Mouse (Mus musculus) midbrain, embryonic 14.5 days (tissue): ENCODE results near the gene Jade2. TPM values are rescaled to one million over a fixed set of nuclear protein-coding genes. Genes with fewer than 3 reads are reported as not detected.

Source experiments
- ATAC-seq: fragments of 200-750 bp; cut with Nextera tagmentation; 2 replicates; pipeline ENCODE4 v1.8.0; 2017; ENCODE audit warnings: moderate number of reproducible peaks, moderate library complexity; ENCODE audit not compliant: low FRiP score, low TSS enrichment
- DNase-seq: peaks from one replicate; pipeline ENCODE4 v3.0.0-alpha.2; 2015
- H3K27ac ChIP-seq: fragments of 300-500 bp; sonication (generic); replicated peaks from 2 replicates; pipeline ENCODE4 v1.5.1; 2014; ENCODE audit warnings: mild to moderate bottlenecking, low read depth, low read length, moderate library complexity
- H3K27me3 ChIP-seq: fragments of 300-500 bp; sonication (generic); 2 replicates; pipeline ENCODE4 v1.6.1; 2014; ENCODE audit warnings: low read length, control low read depth, mixed read lengths; ENCODE audit not compliant: control insufficient read depth, insufficient read depth
- H3K36me3 ChIP-seq: fragments of 300-500 bp; sonication (generic); 2 replicates; pipeline ENCODE4 v1.6.1; 2014; ENCODE audit warnings: low read length, control low read depth; ENCODE audit not compliant: control insufficient read depth, insufficient read depth
- H3K4me1 ChIP-seq: fragments of 300-500 bp; sonication (generic); 2 replicates; pipeline ENCODE4 v1.6.1; 2014; ENCODE audit warnings: mild to moderate bottlenecking, antibody characterized with exemption, low read length, control low read depth; ENCODE audit not compliant: control insufficient read depth, insufficient read depth
- H3K4me2 ChIP-seq: fragments of 300-500 bp; sonication (generic); 2 replicates; pipeline ENCODE4 v1.6.1; 2014; ENCODE audit warnings: mild to moderate bottlenecking, low read length, moderate library complexity
- H3K4me3 ChIP-seq: fragments of 300-500 bp; sonication (generic); replicated peaks from 2 replicates; pipeline ENCODE4 v1.5.1; 2014; ENCODE audit warnings: low read depth, low read length
- H3K9ac ChIP-seq: fragments of 300-500 bp; sonication (generic); replicated peaks from 2 replicates; pipeline ENCODE4 v1.6.1; 2014; ENCODE audit warnings: mild to moderate bottlenecking, low read length, moderate library complexity
- H3K9me3 ChIP-seq: fragments of 300-500 bp; sonication (generic); 2 replicates; pipeline ENCODE4 v1.6.1; 2016; ENCODE audit warnings: low read length, control low read depth, mixed read lengths; ENCODE audit not compliant: control insufficient read depth
- WGBS: fragments of 180-500 bp; shearing (Covaris S2); extraction: QIAGEN DNeasy Blood & Tissue Kit; methylation state at CpG from one replicate; pipeline ENCODE4 v1.1.7; 2014; 5-methylcytosine and 5-hydroxymethylcytosine counted together
- polyA plus RNA-seq: library from polyadenylated mRNA; unstranded; fragments of >200 nt; fragmentation: Nextera tagmentation; extraction: Ambion mirVana; gene quantifications from 2 replicates; pipeline ENCODE4 v1.2.1, GENCODE M21; 2014

The Jade2 gene
- polyA plus RNA-seq, 1 experiment from 2014 or later = 0.30 TPM

DNA sequence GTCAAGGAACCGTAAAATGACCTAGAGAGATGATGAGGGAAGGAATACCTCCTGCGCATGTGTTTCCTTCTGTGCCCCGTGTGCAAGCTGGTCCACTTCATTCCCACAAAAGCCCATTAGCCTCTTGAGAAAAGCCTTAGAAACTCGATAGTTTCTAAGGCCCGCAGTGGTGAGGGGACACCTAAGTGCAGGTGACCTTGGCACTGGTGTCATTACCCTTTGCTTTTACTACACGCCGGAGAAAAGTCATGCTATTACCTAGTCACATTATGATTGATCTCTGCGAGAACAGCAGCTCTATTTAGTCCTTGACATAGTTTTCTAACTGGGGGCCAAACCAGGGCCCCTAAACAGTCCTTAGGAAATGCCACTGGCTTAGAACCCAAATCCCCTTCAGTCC lies 3.2 kb upstream of the Jade2 start:
- H3K9ac ChIP-seq = no peak overlapping the region

DNA sequence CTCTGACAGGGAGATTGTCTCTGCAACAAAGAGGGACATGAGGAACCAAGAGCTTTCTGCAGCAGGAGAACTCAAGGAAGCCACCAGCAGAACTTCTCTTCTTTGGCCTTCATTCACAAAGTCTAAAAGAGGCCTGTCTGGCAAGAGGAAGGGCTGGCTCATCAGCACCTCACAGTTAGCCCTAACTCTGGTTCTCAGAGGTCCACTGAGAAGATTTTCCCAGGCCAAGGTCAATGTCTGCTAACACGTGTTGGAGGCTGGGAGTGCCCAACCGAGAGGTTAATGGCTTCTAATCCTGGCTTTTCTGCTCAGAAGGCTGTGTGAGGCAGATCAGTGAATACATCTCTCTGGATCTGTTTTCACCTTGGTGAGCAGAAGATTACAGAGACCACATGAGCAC lies 2.1 kb upstream of the Jade2 start:
- Histone ChIP-seq H3K9me3 (no peaks in the 10 kb centered on the region), H3K4me3 (no peak overlapping the region), H3K4me2 (no peak overlapping the region), H3K9ac (no peak overlapping the region), H3K27me3 (peaks cover 20% of the 10 kb centered on the region; the same call in 1 of the 2 replicates), H3K27ac (no peak overlapping the region), H3K4me1 (peaks cover 7% of the 10 kb centered on the region; the same call in 1 of the 2 replicates), H3K36me3 (no peaks in the 10 kb centered on the region)
- WGBS = 33% methylated on average over 2 of the region's 2 CpGs
- ATAC-seq = no peak
- no peak for DNase-seq

More for the DNA sequence above, 3.2 kb upstream of the Jade2 start:
- no peak overlapping the region for H3K4me2 ChIP-seq
- DNase-seq (no peak), ATAC-seq (no peak)
- no peaks in the 10 kb centered on the region for H3K36me3 ChIP-seq
- no peak overlapping the region for H3K27ac ChIP-seq
- no peaks in the 10 kb centered on the region for H3K9me3 ChIP-seq
- H3K27me3 ChIP-seq = peaks cover 20% of the 10 kb centered on the region; the same call in 1 of the 2 replicates
- H3K4me3 ChIP-seq = no peak overlapping the region
- peaks cover 4% of the 10 kb centered on the region; the same call in 1 of the 2 replicates for H3K4me1 ChIP-seq
- WGBS = 87% methylated on average over 8 of the region's 8 CpGs

DNA sequence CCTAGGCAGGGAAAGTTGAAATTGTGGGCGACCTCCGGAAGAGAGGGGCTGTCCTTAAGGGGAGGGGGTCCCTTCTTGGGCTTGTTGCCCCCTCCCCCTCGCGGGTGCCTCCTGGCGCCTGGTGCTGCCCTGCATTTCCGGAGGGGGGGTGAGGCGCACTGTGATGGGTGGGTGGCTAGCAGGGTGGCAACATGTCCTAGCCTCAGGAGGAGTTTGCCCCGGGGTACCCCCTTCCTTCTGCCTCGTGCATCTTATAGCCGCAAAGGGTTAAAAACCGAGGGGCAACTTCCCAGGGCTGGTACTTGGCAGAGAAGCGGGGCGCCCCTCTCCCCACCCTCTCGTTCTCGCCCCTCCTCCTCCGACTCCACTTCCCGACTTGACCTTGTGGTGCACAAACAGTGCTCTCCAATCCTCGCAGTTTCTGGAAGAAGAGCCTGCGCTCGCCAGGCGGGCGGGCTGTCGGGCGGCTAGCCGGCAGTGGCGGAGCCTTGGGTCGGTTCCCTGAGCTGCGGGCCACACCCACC lies 1.1 kb upstream of the Jade2 start:
- no peaks in the 10 kb centered on the region for H3K36me3 ChIP-seq
- peak; percentile 62 for DNase-seq
- no peak overlapping the region for H3K27ac ChIP-seq
- H3K9me3 ChIP-seq = no peaks in the 10 kb centered on the region
- H3K27me3 ChIP-seq = peaks cover 20% of the 10 kb centered on the region; the same call in 1 of the 2 replicates
- peak; percentile 25; the same call in 1 of the 2 replicates for ATAC-seq
- peak overlapping the region; percentile 64 for H3K4me3 ChIP-seq
- under 1% methylated on average over 27 of the region's 28 CpGs for WGBS
- H3K9ac ChIP-seq = no peak overlapping the region
- H3K4me1 ChIP-seq = peaks cover 7% of the 10 kb centered on the region; the same call in 1 of the 2 replicates
- peak overlapping the region; percentile 100 for H3K4me2 ChIP-seq

DNA sequence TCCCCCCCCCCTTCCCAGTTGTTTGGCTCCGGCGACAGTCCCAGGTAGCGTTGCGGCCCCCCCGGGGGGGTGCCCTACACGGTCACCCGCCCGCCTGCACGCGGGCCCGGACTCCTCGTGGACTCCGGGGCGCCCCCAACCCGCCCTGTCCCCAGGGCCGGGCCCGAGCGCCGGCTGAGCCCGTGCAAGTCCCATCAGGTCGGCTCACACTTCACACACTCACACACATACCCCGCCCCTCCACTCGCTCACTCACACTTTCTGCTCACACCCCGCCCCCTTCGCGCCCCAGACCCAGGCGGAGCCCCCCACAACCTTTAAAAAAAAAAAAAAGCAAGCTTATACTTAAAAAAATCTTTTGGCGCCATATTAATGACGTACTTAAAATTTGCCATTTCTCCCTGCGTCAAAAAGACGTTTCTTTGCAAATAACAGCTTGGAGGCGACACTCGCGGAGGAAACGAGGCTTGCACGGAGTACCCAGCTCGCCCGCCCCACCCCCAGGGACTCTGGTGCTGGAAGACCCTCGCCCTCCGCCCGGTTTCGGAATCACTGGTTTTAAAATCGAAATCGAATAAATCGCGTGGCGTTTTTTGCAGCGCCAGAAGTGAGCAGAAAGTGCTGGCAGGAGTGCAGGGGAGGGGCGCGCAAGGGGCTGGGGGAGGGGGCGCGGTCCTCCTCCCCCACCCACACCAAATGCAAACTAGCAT lies 520 bp upstream of the Jade2 start:
- 0 out of 2 replicates have a peak, but pooled peaks have one; percentile 1 for ATAC-seq
- peak overlapping the region; percentile 62; the same call in 1 of the 2 replicates for H3K9ac ChIP-seq
- peak overlapping the region; percentile 100 for H3K4me2 ChIP-seq
- H3K4me1 ChIP-seq = peaks cover 7% of the 10 kb centered on the region; the same call in 1 of the 2 replicates
- H3K4me3 ChIP-seq = peak overlapping the region; percentile 64
- H3K9me3 ChIP-seq = no peaks in the 10 kb centered on the region
- no peak overlapping the region for H3K27ac ChIP-seq
- peak; percentile 74 for DNase-seq
- under 1% methylated on average over 51 of the region's 52 CpGs for WGBS
- peaks cover 20% of the 10 kb centered on the region; the same call in 1 of the 2 replicates for H3K27me3 ChIP-seq
- H3K36me3 ChIP-seq = no peaks in the 10 kb centered on the region

DNA sequence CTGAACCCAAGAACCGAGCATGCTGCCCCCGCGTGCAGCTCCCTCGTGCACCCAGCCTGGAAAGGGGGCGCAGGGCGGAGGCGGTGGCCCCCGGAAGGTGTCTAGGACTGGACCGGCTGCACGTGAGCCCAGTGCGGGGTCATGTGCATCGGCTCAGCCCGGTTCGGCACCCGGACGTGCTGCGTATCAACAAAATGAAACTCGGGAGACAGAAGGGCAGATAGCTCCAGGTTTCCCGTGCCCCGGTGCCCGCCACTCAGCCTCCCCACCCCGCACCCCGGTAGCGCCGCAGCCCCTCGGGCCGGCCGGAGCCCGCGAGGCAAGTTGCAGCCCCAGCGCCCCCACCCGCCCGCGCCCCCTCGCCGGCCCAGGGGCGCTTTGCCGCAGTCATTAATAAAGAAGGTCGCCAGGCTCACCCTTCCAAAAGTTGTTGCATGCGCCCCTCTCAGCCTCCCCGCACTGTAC lies 805 bp downstream of the Jade2 start:
- under 1% methylated on average over 39 of the region's 41 CpGs for WGBS
- H3K36me3 ChIP-seq = no peaks in the 10 kb centered on the region
- no peaks in the 10 kb centered on the region for H3K9me3 ChIP-seq
- DNase-seq (peak; percentile 45), ATAC-seq (no peak)
- H3K4me3 ChIP-seq = peak overlapping the region; percentile 64
- H3K4me2 ChIP-seq = peak overlapping the region; percentile 100
- no peak overlapping the region for H3K27ac ChIP-seq
- H3K4me1 ChIP-seq = peaks cover 7% of the 10 kb centered on the region; the same call in 1 of the 2 replicates
- peak overlapping the region; percentile 62 for H3K9ac ChIP-seq
- peaks cover 20% of the 10 kb centered on the region; the same call in 1 of the 2 replicates for H3K27me3 ChIP-seq

DNA sequence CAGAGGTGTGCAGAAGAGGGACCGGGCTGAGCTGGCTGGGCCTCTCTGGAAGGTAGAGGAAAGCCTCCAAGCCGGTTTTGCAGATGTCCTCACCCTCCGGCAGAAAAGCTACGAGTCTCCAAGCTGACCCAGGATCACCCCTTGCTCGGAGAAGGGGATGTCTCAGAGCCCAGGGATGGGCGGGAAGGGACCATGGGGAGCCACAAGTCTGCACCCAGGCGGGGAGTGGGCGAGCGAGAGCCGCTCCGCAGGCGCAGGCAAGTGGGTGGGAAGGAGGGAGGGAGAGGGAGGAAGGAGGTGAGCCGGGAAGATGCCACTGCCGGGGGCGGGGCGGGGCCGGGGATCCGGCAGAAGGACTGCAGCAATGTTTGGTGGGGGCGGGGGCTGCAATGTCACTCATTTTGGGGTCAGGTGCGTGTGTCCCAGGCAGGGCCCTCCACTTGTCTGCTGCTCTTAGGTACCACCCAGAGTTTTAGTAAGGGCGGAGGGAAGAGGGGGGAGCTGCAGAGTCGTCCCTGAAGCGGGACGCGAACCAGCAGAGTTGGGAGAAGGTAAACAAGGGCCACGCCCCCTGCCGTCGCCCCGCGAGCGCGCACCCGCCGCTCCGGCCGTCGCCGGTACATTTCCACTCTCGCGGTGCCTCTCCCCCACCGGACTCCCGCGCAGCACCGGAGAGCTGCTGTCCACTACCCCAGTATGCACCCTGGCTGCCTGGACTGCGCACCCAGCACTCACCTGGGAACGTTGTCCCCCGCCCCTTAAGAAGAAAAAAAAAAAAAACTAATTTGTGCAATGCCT lies 1.4 kb downstream of the Jade2 start:
- DNase-seq (peak; percentile 70), ATAC-seq (peak; percentile 43)
- peaks cover 20% of the 10 kb centered on the region; the same call in 1 of the 2 replicates for H3K27me3 ChIP-seq
- H3K4me3 ChIP-seq = peak overlapping the region; percentile 64
- peak overlapping the region; percentile 62 for H3K9ac ChIP-seq
- H3K9me3 ChIP-seq = no peaks in the 10 kb centered on the region
- H3K4me2 ChIP-seq = peak overlapping the region; percentile 100
- no peaks in the 10 kb centered on the region for H3K36me3 ChIP-seq
- 0 out of 2 replicates have a peak overlapping the region, but pooled peaks have one; percentile 37 for H3K27ac ChIP-seq
- under 1% methylated on average over 47 of the region's 47 CpGs for WGBS
- peaks cover 7% of the 10 kb centered on the region; the same call in 1 of the 2 replicates for H3K4me1 ChIP-seq

DNA sequence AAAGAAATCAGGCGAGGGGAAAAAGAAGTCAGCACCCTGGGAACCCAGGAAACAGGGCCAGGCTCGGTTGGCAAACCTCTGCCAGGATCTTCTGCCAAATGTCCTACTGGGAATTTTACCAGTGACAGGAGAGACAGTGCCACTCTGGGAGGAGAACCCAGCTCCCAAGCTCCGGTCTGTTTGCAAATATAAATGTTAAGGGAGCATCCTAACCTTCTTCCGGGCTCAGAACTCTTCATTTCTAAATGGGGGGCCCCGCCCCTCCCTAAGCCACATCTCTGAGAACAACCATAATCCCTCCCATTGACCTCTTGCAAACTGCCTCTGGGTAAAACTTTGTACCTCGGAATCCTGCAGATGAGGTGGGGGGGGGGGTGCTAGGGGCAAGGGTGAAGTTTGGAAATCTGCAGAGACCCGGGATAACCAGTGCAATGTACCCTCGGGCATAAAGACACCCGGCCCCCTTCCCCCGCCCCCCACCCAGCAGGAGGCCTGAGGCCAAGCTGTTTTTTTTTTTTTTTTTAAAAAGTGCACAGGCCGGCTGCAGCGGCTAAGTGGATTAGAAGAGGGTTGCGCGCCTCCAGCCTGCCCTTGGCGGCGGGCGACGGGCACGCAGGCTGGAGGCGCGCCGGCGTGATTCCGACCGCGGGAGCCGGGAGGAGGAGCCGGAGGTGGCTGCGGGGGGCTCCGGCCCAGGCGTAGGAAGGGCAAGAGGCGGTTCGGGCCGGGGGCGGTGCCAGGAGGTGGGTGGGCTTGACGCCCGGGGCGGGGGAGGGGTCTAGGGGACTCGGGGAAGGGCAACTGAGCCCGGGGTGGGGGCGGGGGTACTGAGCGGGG lies 2.3 kb downstream of the Jade2 start:
- DNase-seq = peak; percentile 92
- Histone ChIP-seq H3K4me2 (peak overlapping the region; percentile 100), H3K4me3 (peak overlapping the region; percentile 64), H3K36me3 (no peaks in the 10 kb centered on the region), H3K4me1 (peaks cover 7% of the 10 kb centered on the region; the same call in 1 of the 2 replicates), H3K9me3 (no peaks in the 10 kb centered on the region), H3K9ac (peak overlapping the region; percentile 62; the same call in 1 of the 2 replicates), H3K27ac (0 out of 2 replicates have a peak overlapping the region, but pooled peaks have one; percentile 37), H3K27me3 (peaks cover 20% of the 10 kb centered on the region; the same call in 1 of the 2 replicates)
- ATAC-seq = peak; percentile 77
- 3% methylated on average over 42 of the region's 42 CpGs for WGBS
